Mouse (Mus musculus) spleen, adult 2 months (tissue): ENCODE results near the gene Gins3.
"Not testable (repeated sequence)": the region's sequence is repeated elsewhere in the genome, so short reads cannot be mapped to it uniquely, and the experiment has no call there.

Experiments
- CTCF ChIP-seq: fragments of 200-500 bp; IDR thresholded peaks from 2 replicates; pipeline ENCODE4 v1.5.1; 2011; ENCODE audit warnings: mild to moderate bottlenecking, inconsistent platforms; ENCODE audit not compliant: insufficient read depth, insufficient read length, insufficient replicate concordance; ENCODE audit errors: extremely low read depth
- POLR2A ChIP-seq: fragments of 200-500 bp; IDR thresholded peaks from 2 replicates; pipeline ENCODE4 v1.6.1; 2011; ENCODE audit warnings: low read depth, low read length, inconsistent platforms

DNA sequence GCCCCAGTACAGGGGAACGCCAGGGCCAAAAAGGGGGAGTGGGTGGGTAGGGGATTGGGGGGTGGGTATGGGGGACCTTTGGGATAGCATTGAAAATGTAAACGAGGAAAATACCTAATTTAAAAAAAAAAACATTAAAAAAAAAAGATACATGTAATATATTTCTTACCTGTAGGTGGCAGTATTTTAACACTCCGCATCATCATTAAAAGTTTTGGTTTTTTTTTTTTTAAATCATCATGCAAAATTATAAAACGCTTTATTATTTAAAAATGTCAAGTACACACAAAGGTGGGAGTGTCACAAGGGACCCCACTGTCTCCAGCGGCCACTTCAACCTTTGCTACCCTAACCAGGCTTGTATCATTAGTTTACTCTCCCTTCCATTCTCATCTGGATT is 26.7 kb upstream of the Gins3 start:
- not testable (repeated sequence) for TF ChIP-seq CTCF, POLR2A
